Mouse (Mus musculus): ENCODE measurements around the gene Auts2.

- no peak for TF ChIP-seq POLR2A (IDR thresholded peaks at IDR 0.05; ENCODE audit: borderline replicate concordance, extremely low read depth, low read depth, low read length)
- TF ChIP-seq CTCF (IDR thresholded peaks at IDR 0.05; ENCODE audit: insufficient read depth, low read length), result no peak
These were observed 587.7 kb downstream of the Auts2 start for GRCm38 (mm10) chr5:131955227-131956016.

Measured in lung, adult 2 months (tissue).